Comparison of ENCODE assay signal across 8 mouse cellular contexts in the genomic region with DNA sequence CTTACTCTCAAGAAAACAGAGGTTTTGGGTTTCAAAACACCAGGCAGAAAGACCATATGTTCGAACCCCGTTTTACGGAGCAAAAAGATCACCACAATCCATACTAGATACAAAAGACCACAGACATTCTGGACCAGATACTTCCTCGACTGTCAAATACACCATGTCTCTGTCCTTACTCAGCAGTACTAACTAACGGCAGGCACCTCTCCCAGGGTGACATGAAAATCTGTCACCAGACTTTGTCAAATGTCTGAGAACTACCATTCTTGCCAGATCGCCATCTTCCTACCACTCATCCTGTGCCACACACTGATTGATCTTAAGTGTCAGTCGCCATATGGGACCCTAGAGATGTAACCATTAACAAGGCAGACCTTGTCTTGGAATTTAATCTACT. TPM values are rescaled to one million over a fixed set of nuclear protein-coding genes. Genes with fewer than 3 reads are reported as not detected.
DNase-seq lines count a peak whose midpoint lies in the region; ATAC-seq and TF ChIP-seq lines count a peak whose summit lies in the region.

No protein-coding gene starts in this region.

- no peaks in the 10 kb centered on the region for H3K27me3 ChIP-seq in lung, embryonic 15.5 days
- H3K27me3 ChIP-seq in embryonic facial prominence, embryonic 12.5 days = no peaks in the 10 kb centered on the region
- H3K27me3 ChIP-seq in limb, embryonic 10.5 days (ENCODE audit: low read depth, poor library complexity, severe bottlenecking) = no peaks in the 10 kb centered on the region

- TF ChIP-seq POLR2A in lung, adult 2 months (IDR thresholded peaks at IDR 0.05; ENCODE audit: borderline replicate concordance, extremely low read depth, low read depth, low read length) = no peak

- H3K36me3 ChIP-seq in lung, embryonic 15.5 days = peaks cover 5% of the 10 kb centered on the region; the same call in 1 of the 2 replicates
- peaks cover 4% of the 10 kb centered on the region; the same call in 1 of the 2 replicates for H3K36me3 ChIP-seq in embryonic facial prominence, embryonic 12.5 days
- peaks cover 22% of the 10 kb centered on the region for H3K36me3 ChIP-seq in limb, embryonic 10.5 days

- TF ChIP-seq CTCF in lung, adult 2 months (IDR thresholded peaks at IDR 0.05; ENCODE audit: insufficient read depth, low read length) = no peak

- peaks cover 30% of the 10 kb centered on the region for H3K4me1 ChIP-seq in lung, embryonic 15.5 days
- H3K4me1 ChIP-seq in lung, adult 2 months (ENCODE audit: control insufficient read depth, insufficient read depth, low read length) = no peaks in the 10 kb centered on the region; the same call in 1 of the 2 replicates
- H3K4me1 ChIP-seq in embryonic facial prominence, embryonic 12.5 days = peaks cover 19% of the 10 kb centered on the region
- H3K4me1 ChIP-seq in limb, embryonic 10.5 days = peaks cover 34% of the 10 kb centered on the region

- DNase-seq in lung, adult 2 months = no peak
- DNase-seq in limb, embryonic 10.5 days (ENCODE audit: low spot score) = no peak
- peak; percentile 37 for DNase-seq in retina, embryonic 14.5 days (ENCODE audit: low spot score)
- no peak for DNase-seq in ovary, postnatal 10 days (ENCODE audit: low spot score)
- no peak for DNase-seq in adrenal gland, postnatal 4 days (ENCODE audit: low spot score in 2 of 2)
- no peak for DNase-seq in adrenal gland, postnatal 36 days

- H3K9me3 ChIP-seq in lung, embryonic 15.5 days = no peaks in the 10 kb centered on the region
- no peaks in the 10 kb centered on the region for H3K9me3 ChIP-seq in embryonic facial prominence, embryonic 12.5 days
- H3K9me3 ChIP-seq in limb, embryonic 10.5 days (replicated peaks) = no peaks in the 10 kb centered on the region

- H3K4me3 ChIP-seq in lung, embryonic 15.5 days = peak overlapping the region; percentile 83
- no peak overlapping the region for H3K4me3 ChIP-seq in lung, adult 2 months (replicated peaks; ENCODE audit: extremely low read depth, low read depth, low read length)
- peak overlapping the region; percentile 88 for H3K4me3 ChIP-seq in embryonic facial prominence, embryonic 12.5 days
- H3K4me3 ChIP-seq in limb, embryonic 10.5 days = peak overlapping the region; percentile 91

- ATAC-seq in lung, embryonic 15.5 days (ENCODE audit: borderline replicate concordance, extremely low read depth, low FRiP score, low TSS enrichment) = no peak
- ATAC-seq in embryonic facial prominence, embryonic 12.5 days (ENCODE audit: insufficient number of reproducible peaks, insufficient read depth, low FRiP score, low TSS enrichment) = no peak

- H3K4me2 ChIP-seq in lung, embryonic 15.5 days = peak overlapping the region; percentile 63
- peak overlapping the region; percentile 68 for H3K4me2 ChIP-seq in embryonic facial prominence, embryonic 12.5 days (replicated peaks)

- peak overlapping the region; percentile 90 for H3K9ac ChIP-seq in lung, embryonic 15.5 days
- H3K9ac ChIP-seq in embryonic facial prominence, embryonic 12.5 days = peak overlapping the region; percentile 82

- WGBS in lung, embryonic 15.5 days = 3% methylated on average over 7 of the region's 7 CpGs
- WGBS in lung, adult 2 months = 18% methylated on average over 7 of the region's 7 CpGs
- WGBS in embryonic facial prominence, embryonic 12.5 days = 1% methylated on average over 7 of the region's 7 CpGs
- WGBS in limb, embryonic 10.5 days = 5% methylated on average over 7 of the region's 7 CpGs

- peak overlapping the region; percentile 87; the same call in 1 of the 2 replicates for H3K27ac ChIP-seq in lung, embryonic 15.5 days
- no peak overlapping the region for H3K27ac ChIP-seq in embryonic facial prominence, embryonic 12.5 days
- peak overlapping the region; percentile 99 for H3K27ac ChIP-seq in limb, embryonic 10.5 days

RNA-seq across cellular contexts. Expression of a gene that starts 1.0 kb away (rescaled TPM):
- polyA plus RNA-seq in lung, embryonic 15.5 days (2015; fragmentation: Nextera tagmentation; extraction: Ambion mirVana) = 56.6 and 59.4 TPM in 2 replicates
- polyA plus RNA-seq in lung, adult 2 months (2012; rRNA removed) = 0.32 and 0.73 TPM in 2 replicates
- polyA plus RNA-seq in embryonic facial prominence, embryonic 12.5 days (2016; fragmentation: Nextera tagmentation; extraction: Ambion mirVana) = 47.3 and 50.5 TPM in 2 replicates
- polyA plus RNA-seq in limb, embryonic 10.5 days (2016; fragmentation: Nextera tagmentation; extraction: Ambion mirVana) = 38.4 and 46.9 TPM in 2 replicates
- total RNA-seq in adrenal gland, postnatal 4 days (2021) = 10 to 100 TPM; 68.1 to 95.6 TPM
- total RNA-seq in adrenal gland, postnatal 36 days (2021) = 10 to 100 TPM in 1 of 2 experiments, 1 to 10 TPM in 1; 9.3 to 10.4 TPM

Comparison
In these comparisons a context has a peak if more than half of its experiments do, and no peak if none do; other contexts are left out.
1. RNA of a gene that starts 1.0 kb away (polyA plus RNA-seq): 56.6 to 59.4 TPM in lung, embryonic 15.5 days, 47.3 to 50.5 TPM in embryonic facial prominence, embryonic 12.5 days and 38.4 to 46.9 TPM in limb, embryonic 10.5 days; 0.32 to 0.73 TPM in lung, adult 2 months; every median in the first group is over 10 times any median in the second.